Mouse (Mus musculus): ENCODE data around the gene Tspan9. TPM values are rescaled to one million over a fixed set of nuclear protein-coding genes. Genes with fewer than 3 reads are reported as not detected.
A peak's percentile ranks its signal among the peaks of the same experiment; 100 is the strongest.

The Tspan9 gene
- polyA plus RNA-seq, 1 experiment from 2014 or later, result 114 TPM

- Histone ChIP-seq H3K9ac (replicated peaks) (no peak overlapping the region), H3K27me3 (no peaks in the 10 kb centered on the region), H3K4me3 (replicated peaks) (no peak overlapping the region), H3K4me2 (no peak overlapping the region), H3K36me3 (no peaks in the 10 kb centered on the region), H3K9me3 (no peaks in the 10 kb centered on the region), H3K27ac (0 out of 2 replicates have a peak overlapping the region, but pooled peaks have one; percentile 45), H3K4me1 (replicated peaks) (peaks cover 56% of the 10 kb centered on the region)
- no peak for ATAC-seq (ENCODE audit: insufficient number of reproducible peaks, insufficient read depth, low FRiP score, low TSS enrichment, low read depth)
- WGBS, result 52% methylated on average over 6 of the region's 6 CpGs
Observed at GRCm38 (mm10) chr6:128102296-128102999, 40.9 kb downstream of the Tspan9 start.

GRCm38 (mm10) chr6:128099871-128100270 is 43.5 kb downstream of the Tspan9 start:
- WGBS, result 85% methylated on average over 5 of the region's 5 CpGs

GRCm38 (mm10) chr6:128099190-128099589 is 44.2 kb downstream of the Tspan9 start:
- H3K4me3 ChIP-seq (replicated peaks), result no peak overlapping the region
- no peaks in the 10 kb centered on the region for H3K27me3 ChIP-seq
- H3K27ac ChIP-seq, result peak overlapping the region; percentile 54
- no peaks in the 10 kb centered on the region for H3K9me3 ChIP-seq
- 52% methylated on average over 9 of the region's 9 CpGs for WGBS
- no peak overlapping the region for H3K9ac ChIP-seq (replicated peaks)
- no peak overlapping the region for H3K4me2 ChIP-seq
- H3K36me3 ChIP-seq, result no peaks in the 10 kb centered on the region
- ATAC-seq (ENCODE audit: insufficient number of reproducible peaks, insufficient read depth, low FRiP score, low TSS enrichment, low read depth), result no peak
- H3K4me1 ChIP-seq (replicated peaks), result peaks cover 36% of the 10 kb centered on the region

More at GRCm38 (mm10) chr6:128099871-128100270, 43.5 kb downstream of the Tspan9 start:
- no peak for ATAC-seq (ENCODE audit: insufficient number of reproducible peaks, insufficient read depth, low FRiP score, low TSS enrichment, low read depth)
- Histone ChIP-seq H3K9me3 (no peaks in the 10 kb centered on the region), H3K4me3 (replicated peaks) (no peak overlapping the region), H3K36me3 (no peaks in the 10 kb centered on the region), H3K4me1 (replicated peaks) (peaks cover 40% of the 10 kb centered on the region), H3K9ac (replicated peaks) (no peak overlapping the region), H3K27me3 (no peaks in the 10 kb centered on the region), H3K27ac (peak overlapping the region; percentile 54), H3K4me2 (no peak overlapping the region)

DNA sequence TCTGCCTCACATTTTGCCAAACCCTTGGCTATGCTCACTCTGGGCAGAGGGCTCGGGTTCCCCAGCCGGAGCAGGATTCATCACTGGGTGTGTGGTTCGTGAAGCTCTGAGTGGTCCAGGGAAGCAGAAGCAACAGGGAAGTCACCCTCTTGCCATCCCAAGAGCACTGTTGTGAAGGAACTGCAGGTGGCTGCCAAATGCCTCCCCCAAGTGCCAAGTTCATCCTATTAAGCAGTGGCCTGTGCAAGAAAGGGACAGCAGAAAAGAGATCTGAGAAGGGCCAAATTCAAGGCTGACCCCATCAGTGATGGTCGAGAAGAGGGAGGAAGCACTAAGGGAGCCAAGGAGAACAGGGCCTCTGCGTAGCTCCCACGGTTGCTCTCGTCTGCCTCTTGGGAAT is 46.9 kb downstream of the Tspan9 start:
- H3K4me3 ChIP-seq (replicated peaks), result no peak overlapping the region
- no peak overlapping the region for H3K4me2 ChIP-seq
- WGBS, result 86% methylated on average over 7 of the region's 7 CpGs
- ATAC-seq (ENCODE audit: insufficient number of reproducible peaks, insufficient read depth, low FRiP score, low TSS enrichment, low read depth), result no peak
- H3K9me3 ChIP-seq, result no peaks in the 10 kb centered on the region
- peaks cover 34% of the 10 kb centered on the region for H3K4me1 ChIP-seq (replicated peaks)
- no peaks in the 10 kb centered on the region for H3K27me3 ChIP-seq
- no peak overlapping the region for H3K27ac ChIP-seq
- no peak overlapping the region for H3K9ac ChIP-seq (replicated peaks)
- H3K36me3 ChIP-seq, result no peaks in the 10 kb centered on the region

- Histone ChIP-seq H3K27ac (no peak overlapping the region), H3K27me3 (no peaks in the 10 kb centered on the region), H3K36me3 (no peaks in the 10 kb centered on the region), H3K4me2 (no peak overlapping the region), H3K9me3 (no peaks in the 10 kb centered on the region), H3K9ac (replicated peaks) (no peak overlapping the region), H3K4me1 (replicated peaks) (peaks cover 39% of the 10 kb centered on the region), H3K4me3 (replicated peaks) (no peak overlapping the region)
- no peak for ATAC-seq (ENCODE audit: insufficient number of reproducible peaks, insufficient read depth, low FRiP score, low TSS enrichment, low read depth)
- WGBS, result 62% methylated on average over 8 of the region's 8 CpGs
Observed at GRCm38 (mm10) chr6:128095906-128096305, 47.5 kb downstream of the Tspan9 start.

DNA sequence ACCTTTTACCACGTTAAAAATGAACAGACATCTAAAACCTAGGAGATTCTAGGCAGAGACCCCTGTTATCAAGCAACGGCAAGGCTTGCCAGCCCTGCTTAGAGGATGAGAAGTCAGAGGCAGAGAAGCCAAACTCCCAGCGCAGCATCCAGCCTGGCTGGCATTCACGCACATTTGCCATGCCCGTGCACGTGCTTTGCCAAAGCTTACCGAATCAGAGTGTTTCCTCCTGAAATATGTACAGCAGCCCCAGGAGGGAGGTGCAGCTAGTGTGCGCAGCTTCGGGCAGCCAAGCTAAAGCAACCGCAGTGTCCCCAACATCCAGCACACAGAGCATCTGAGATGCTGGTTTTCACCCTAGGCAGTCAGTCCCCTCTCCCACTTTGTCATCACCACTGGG is 48.3 kb downstream of the Tspan9 start:
- no peak overlapping the region for H3K4me3 ChIP-seq (replicated peaks)
- no peaks in the 10 kb centered on the region for H3K9me3 ChIP-seq
- 92% methylated on average over 10 of the region's 10 CpGs for WGBS
- H3K9ac ChIP-seq (replicated peaks), result no peak overlapping the region
- no peak for ATAC-seq (ENCODE audit: insufficient number of reproducible peaks, insufficient read depth, low FRiP score, low TSS enrichment, low read depth)
- no peaks in the 10 kb centered on the region for H3K36me3 ChIP-seq
- H3K27me3 ChIP-seq, result no peaks in the 10 kb centered on the region
- H3K27ac ChIP-seq, result no peak overlapping the region
- H3K4me2 ChIP-seq, result no peak overlapping the region
- H3K4me1 ChIP-seq (replicated peaks), result peaks cover 47% of the 10 kb centered on the region

GRCm38 (mm10) chr6:128093856-128094628 is 49.4 kb downstream of the Tspan9 start:
- H3K4me2 ChIP-seq, result no peak overlapping the region
- H3K4me1 ChIP-seq (replicated peaks), result peaks cover 49% of the 10 kb centered on the region
- no peak overlapping the region for H3K9ac ChIP-seq (replicated peaks)
- no peaks in the 10 kb centered on the region for H3K36me3 ChIP-seq
- H3K9me3 ChIP-seq, result no peaks in the 10 kb centered on the region
- no peak for ATAC-seq (ENCODE audit: insufficient number of reproducible peaks, insufficient read depth, low FRiP score, low TSS enrichment, low read depth)
- WGBS, result 68% methylated on average over 15 of the region's 15 CpGs
- no peak overlapping the region for H3K27ac ChIP-seq
- H3K4me3 ChIP-seq (replicated peaks), result no peak overlapping the region
- H3K27me3 ChIP-seq, result no peaks in the 10 kb centered on the region

DNA sequence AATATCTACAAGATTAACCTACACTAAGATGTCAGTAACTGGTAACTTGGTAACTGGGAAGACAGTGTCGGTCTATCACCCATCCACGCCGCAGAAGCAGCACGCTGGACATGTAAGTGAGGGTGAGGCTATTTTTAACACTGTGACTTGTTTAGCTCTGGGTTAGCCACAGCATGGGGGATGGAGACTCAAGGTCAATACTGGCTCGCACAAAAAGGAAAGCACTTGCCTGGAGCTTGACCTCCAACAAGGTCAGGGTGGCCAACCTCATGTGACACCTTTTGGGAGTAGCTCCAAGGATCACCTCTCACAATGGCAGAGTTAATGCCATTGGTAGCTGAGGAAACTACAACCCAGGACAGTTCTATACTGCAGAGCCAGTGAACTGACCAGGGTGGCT is 50.8 kb downstream of the Tspan9 start:
- peaks cover 55% of the 10 kb centered on the region for H3K4me1 ChIP-seq (replicated peaks)
- no peak overlapping the region for H3K4me3 ChIP-seq (replicated peaks)
- ATAC-seq (ENCODE audit: insufficient number of reproducible peaks, insufficient read depth, low FRiP score, low TSS enrichment, low read depth), result no peak
- WGBS, result 89% methylated on average over 5 of the region's 5 CpGs
- no peak overlapping the region for H3K27ac ChIP-seq
- H3K4me2 ChIP-seq, result no peak overlapping the region
- H3K36me3 ChIP-seq, result no peaks in the 10 kb centered on the region
- no peaks in the 10 kb centered on the region for H3K27me3 ChIP-seq
- H3K9me3 ChIP-seq, result no peaks in the 10 kb centered on the region
- no peak overlapping the region for H3K9ac ChIP-seq (replicated peaks)

DNA sequence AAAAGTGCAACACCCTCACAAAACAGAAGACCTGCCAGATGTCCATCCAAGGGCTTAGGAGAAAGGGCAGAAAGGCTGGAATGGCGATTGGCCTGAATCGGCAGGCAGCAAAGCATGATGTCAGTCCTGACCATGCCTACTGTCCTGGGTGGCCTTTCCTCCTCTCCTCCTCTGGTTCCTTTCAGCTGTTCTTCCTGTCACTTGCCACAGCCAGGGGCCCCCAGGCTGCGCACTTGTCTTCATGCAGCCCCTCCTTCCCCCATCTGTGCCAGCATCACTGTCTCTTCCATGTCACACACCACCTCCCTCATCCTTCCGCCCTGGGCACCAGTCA is 51.6 kb downstream of the Tspan9 start:
- Histone ChIP-seq H3K9ac (replicated peaks) (no peak overlapping the region; the same call in 1 of the 2 replicates), H3K9me3 (no peaks in the 10 kb centered on the region), H3K27me3 (no peaks in the 10 kb centered on the region), H3K4me3 (replicated peaks) (no peak overlapping the region), H3K4me2 (no peak overlapping the region), H3K27ac (no peak overlapping the region), H3K4me1 (replicated peaks) (peaks cover 64% of the 10 kb centered on the region), H3K36me3 (no peaks in the 10 kb centered on the region)
- ATAC-seq (ENCODE audit: insufficient number of reproducible peaks, insufficient read depth, low FRiP score, low TSS enrichment, low read depth), result no peak
- WGBS, result 87% methylated on average over 4 of the region's 4 CpGs

- no peak for ATAC-seq (ENCODE audit: insufficient number of reproducible peaks, insufficient read depth, low FRiP score, low TSS enrichment, low read depth)
- H3K27ac ChIP-seq, result peak overlapping the region; percentile 89
- no peak overlapping the region for H3K4me2 ChIP-seq
- no peak overlapping the region; the same call in 1 of the 2 replicates for H3K9ac ChIP-seq (replicated peaks)
- no peaks in the 10 kb centered on the region for H3K27me3 ChIP-seq
- no peak overlapping the region for H3K4me3 ChIP-seq (replicated peaks)
- H3K36me3 ChIP-seq, result no peaks in the 10 kb centered on the region
- WGBS, result 20% methylated on average over 6 of the region's 6 CpGs
- peaks cover 69% of the 10 kb centered on the region for H3K4me1 ChIP-seq (replicated peaks)
- no peaks in the 10 kb centered on the region for H3K9me3 ChIP-seq
Observed at GRCm38 (mm10) chr6:128090985-128091832, 52.2 kb downstream of the Tspan9 start.

Data from limb, embryonic 12.5 days (tissue).